Mouse (Mus musculus) lung, postnatal 4 days (tissue): ENCODE data around the gene Myo10.

Experiments used
- DNase-seq, 2 experiments: peaks; one replicate each; pipeline ENCODE4 v3.0.0; 2021

The Myo10 gene

GRCm38 (mm10) chr15:25771782-25772181 is 149.5 kb downstream of the Myo10 start:
- no peak for DNase-seq

- DNase-seq: peak; percentile 70 to 72
Measured at GRCm38 (mm10) chr15:25773711-25774513, 151.6 kb downstream of the Myo10 start.

GRCm38 (mm10) chr15:25778937-25779336 is 156.6 kb downstream of the Myo10 start:
- DNase-seq: no peak

GRCm38 (mm10) chr15:25779522-25780191 is 157.3 kb downstream of the Myo10 start:
- DNase-seq: no peak

- DNase-seq: no peak
Measured at GRCm38 (mm10) chr15:25781053-25781452, 158.7 kb downstream of the Myo10 start.

- DNase-seq: no peak
Measured at GRCm38 (mm10) chr15:25785456-25786390, 163.4 kb downstream of the Myo10 start.

- DNase-seq: no peak
Measured at GRCm38 (mm10) chr15:25787406-25787805, 165.1 kb downstream of the Myo10 start.

- DNase-seq: no peak
Measured at GRCm38 (mm10) chr15:25787965-25788364, 165.6 kb downstream of the Myo10 start.

- no peak for DNase-seq
Measured at GRCm38 (mm10) chr15:25788565-25788964, 166.2 kb downstream of the Myo10 start.

- DNase-seq: no peak
Measured at GRCm38 (mm10) chr15:25789241-25789640, 166.9 kb downstream of the Myo10 start.

- peak; percentile 41 to 62 for DNase-seq
Measured at GRCm38 (mm10) chr15:25791660-25792353, 169.5 kb downstream of the Myo10 start.

- no peak for DNase-seq
Measured at GRCm38 (mm10) chr15:25794123-25794522, 171.8 kb downstream of the Myo10 start.

- no peak for DNase-seq
Measured at GRCm38 (mm10) chr15:25795496-25795895, 173.2 kb downstream of the Myo10 start.

GRCm38 (mm10) chr15:25796353-25796752 is 174.0 kb downstream of the Myo10 start:
- peak in 1 of 2 experiments; percentile 55 for DNase-seq

- DNase-seq: no peak
Measured at GRCm38 (mm10) chr15:25797179-25797578, 174.9 kb downstream of the Myo10 start.

GRCm38 (mm10) chr15:25797888-25798287 is 175.6 kb downstream of the Myo10 start:
- DNase-seq: no peak

GRCm38 (mm10) chr15:25801726-25802125 is 179.4 kb downstream of the Myo10 start:
- DNase-seq: no peak

- no peak for DNase-seq
Measured at GRCm38 (mm10) chr15:25802194-25802593, 179.9 kb downstream of the Myo10 start.

GRCm38 (mm10) chr15:25803111-25803510 is 180.8 kb downstream of the Myo10 start:
- no peak for DNase-seq

GRCm38 (mm10) chr15:25805336-25806110 is 183.2 kb downstream of the Myo10 start:
- DNase-seq: peak; percentile 68 to 80

GRCm38 (mm10) chr15:25806363-25806762 is 184.0 kb downstream of the Myo10 start:
- DNase-seq: no peak

- DNase-seq: no peak
Measured at GRCm38 (mm10) chr15:25806878-25807277, 184.6 kb downstream of the Myo10 start.
